Mouse (Mus musculus) midbrain, embryonic 16.5 days (tissue): ENCODE results near the gene Spcs1. TPM values are rescaled to one million over a fixed set of nuclear protein-coding genes. Genes with fewer than 3 reads are reported as not detected.

ENCODE experiments used
- ATAC-seq: fragments of 200-750 bp; cut with Nextera tagmentation; 2 replicates; pipeline ENCODE4 v1.8.0; 2017; ENCODE audit warnings: moderate TSS enrichment
- H3K27ac ChIP-seq: fragments of 300-500 bp; sonication (generic); 2 replicates; pipeline ENCODE4 v1.5.1; 2014; ENCODE audit warnings: mild to moderate bottlenecking, low read length, mixed read lengths
- H3K27me3 ChIP-seq: fragments of 300-500 bp; sonication (generic); 2 replicates; pipeline ENCODE4 v1.6.1; 2014; ENCODE audit warnings: low read depth, low read length, mixed read lengths; ENCODE audit not compliant: control insufficient read depth, insufficient read depth
- H3K36me3 ChIP-seq: fragments of 300-500 bp; sonication (generic); 2 replicates; pipeline ENCODE4 v1.6.1; 2014; ENCODE audit warnings: mild to moderate bottlenecking, low read length, moderate library complexity, mixed read lengths; ENCODE audit not compliant: control insufficient read depth, insufficient read depth
- H3K4me1 ChIP-seq: fragments of 300-500 bp; sonication (generic); 2 replicates; pipeline ENCODE4 v1.6.1; 2014; ENCODE audit warnings: mild to moderate bottlenecking, low read length, mixed read lengths; ENCODE audit not compliant: control insufficient read depth, insufficient read depth
- H3K4me2 ChIP-seq: fragments of 300-500 bp; sonication (generic); 2 replicates; pipeline ENCODE4 v1.6.1; 2014; ENCODE audit warnings: mild to moderate bottlenecking, low read length, mixed read lengths
- H3K4me3 ChIP-seq: fragments of 300-500 bp; sonication (generic); 2 replicates; pipeline ENCODE4 v1.5.1; 2014; ENCODE audit warnings: low read depth, mild to moderate bottlenecking, low read length, moderate library complexity, mixed read lengths
- H3K9ac ChIP-seq: fragments of 300-500 bp; sonication (generic); 2 replicates; pipeline ENCODE4 v1.6.1; 2014; ENCODE audit warnings: low read depth, low read length, mixed read lengths
- H3K9me3 ChIP-seq: fragments of 300-500 bp; sonication (generic); replicated peaks from 2 replicates; pipeline ENCODE4 v1.6.1; 2014; ENCODE audit warnings: mild to moderate bottlenecking, low read length, mixed read lengths; ENCODE audit not compliant: control insufficient read depth, poor library complexity, severe bottlenecking
- WGBS: fragments of 180-500 bp; shearing (Covaris S2); extraction: QIAGEN DNeasy Blood & Tissue Kit; methylation state at CpG from one replicate; pipeline ENCODE4 v1.1.7; 2014; 5-methylcytosine and 5-hydroxymethylcytosine counted together
- polyA plus RNA-seq: library from polyadenylated mRNA; unstranded; fragments of >200 nt; fragmentation: Nextera tagmentation; extraction: Ambion mirVana; gene quantifications from 2 replicates; pipeline ENCODE4 v1.2.1, GENCODE M21; 2015

The Spcs1 gene
- polyA plus RNA-seq, 1 experiment from 2014 or later = 337 TPM

GRCm38 (mm10) chr14:30974204-30974603, 27.3 kb downstream of the Spcs1 start:
- peaks cover 34% of the 10 kb centered on the region for H3K36me3 ChIP-seq
- no peaks in the 10 kb centered on the region for H3K27me3 ChIP-seq
- 41% methylated on average over 6 of the region's 6 CpGs for WGBS
- peak overlapping the region; percentile 18; the same call in 1 of the 2 replicates for H3K27ac ChIP-seq
- H3K4me3 ChIP-seq = no peak overlapping the region
- ATAC-seq = no peak
- H3K4me2 ChIP-seq = no peak overlapping the region
- no peak overlapping the region for H3K9ac ChIP-seq
- no peaks in the 10 kb centered on the region for H3K9me3 ChIP-seq
- H3K4me1 ChIP-seq = no peaks in the 10 kb centered on the region

DNA sequence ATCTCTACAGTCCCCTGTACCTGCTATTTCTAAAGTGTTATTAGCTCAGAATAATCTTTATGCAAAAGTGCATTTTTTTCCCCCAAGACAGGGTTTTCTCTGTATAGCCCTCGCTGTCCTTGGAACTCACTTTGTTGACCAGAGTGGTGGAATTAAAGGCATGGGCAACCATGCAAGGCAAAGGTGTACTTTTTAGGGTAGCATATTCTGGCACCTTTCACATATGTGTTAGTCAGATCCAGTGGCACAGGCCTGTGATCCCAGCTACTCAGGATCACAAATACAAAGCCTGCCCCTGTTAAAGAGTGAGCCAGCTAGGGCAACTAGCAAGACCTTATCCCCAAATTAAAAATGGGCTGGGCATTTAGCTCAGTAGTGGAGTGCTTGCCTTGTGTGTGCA, 41.1 kb downstream of the Spcs1 start:
- no peaks in the 10 kb centered on the region for H3K27me3 ChIP-seq
- no peak overlapping the region for H3K4me2 ChIP-seq
- H3K4me3 ChIP-seq = no peak overlapping the region
- no peaks in the 10 kb centered on the region for H3K9me3 ChIP-seq
- WGBS = 95% methylated on average over 1 of the region's 1 CpGs
- no peak overlapping the region for H3K27ac ChIP-seq
- peaks cover 17% of the 10 kb centered on the region; the same call in 1 of the 2 replicates for H3K36me3 ChIP-seq
- H3K9ac ChIP-seq = no peak overlapping the region
- ATAC-seq = no peak
- H3K4me1 ChIP-seq = no peaks in the 10 kb centered on the region

GRCm38 (mm10) chr14:30959031-30959430, 42.4 kb downstream of the Spcs1 start:
- WGBS = 96% methylated on average over 4 of the region's 4 CpGs
- Histone ChIP-seq H3K4me3 (no peak overlapping the region), H3K9me3 (no peaks in the 10 kb centered on the region), H3K9ac (no peak overlapping the region), H3K36me3 (peaks cover 20% of the 10 kb centered on the region; the same call in 1 of the 2 replicates), H3K27ac (no peak overlapping the region), H3K27me3 (no peaks in the 10 kb centered on the region), H3K4me2 (no peak overlapping the region), H3K4me1 (no peaks in the 10 kb centered on the region)
- ATAC-seq = no peak

- Histone ChIP-seq H3K36me3 (peaks cover 18% of the 10 kb centered on the region; the same call in 1 of the 2 replicates), H3K4me1 (no peaks in the 10 kb centered on the region), H3K27ac (no peak overlapping the region), H3K27me3 (no peaks in the 10 kb centered on the region), H3K4me2 (no peak overlapping the region), H3K4me3 (no peak overlapping the region), H3K9me3 (no peaks in the 10 kb centered on the region), H3K9ac (no peak overlapping the region)
- no peak for ATAC-seq
- 82% methylated on average over 2 of the region's 2 CpGs for WGBS
These were observed 43.0 kb downstream of the Spcs1 start for GRCm38 (mm10) chr14:30958517-30958916.

DNA sequence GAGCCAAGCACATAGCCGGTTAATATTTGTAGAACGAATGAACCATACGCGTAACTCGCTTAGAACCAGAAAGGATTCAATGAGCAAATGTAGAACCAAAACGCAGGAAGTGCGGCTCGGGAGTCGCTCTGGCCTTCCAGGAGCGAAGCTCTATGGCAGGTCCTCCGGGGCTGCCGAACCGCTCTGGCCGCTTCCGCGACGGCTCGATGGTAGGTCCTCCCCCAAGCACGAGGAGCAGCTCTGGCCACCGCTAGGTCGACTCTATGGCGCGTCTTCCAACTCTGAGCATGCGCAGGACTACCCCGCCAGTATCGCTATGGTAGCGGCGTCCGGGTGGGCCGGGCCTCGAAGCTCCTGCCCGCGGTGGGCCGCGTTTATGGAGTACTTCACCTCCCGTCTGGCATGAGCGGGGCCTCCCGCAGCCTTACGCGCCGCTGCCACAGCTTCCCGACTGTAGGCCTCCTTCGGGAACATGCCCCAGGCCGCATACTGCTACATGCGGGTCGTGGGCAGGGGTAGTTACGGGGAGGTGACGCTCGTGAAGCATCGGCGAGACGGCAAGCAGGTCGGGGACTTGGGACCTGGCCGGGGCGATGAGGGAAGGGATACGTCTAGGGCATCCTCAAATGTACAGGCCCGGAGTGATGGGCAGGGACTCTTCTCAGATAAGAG, 50.2 kb downstream of the Spcs1 start, which contains the start of gene Nek4:
TSS of gene Nek4 (plus strand) at position 224 of the 672 bp plus-strand sequence.
- peak within 1 kb of the TSS; percentile 85 for H3K27ac ChIP-seq
- WGBS = under 1% methylated on average over 57 of the region's 57 CpGs
- peak within 1 kb of the TSS; percentile 83 for H3K4me2 ChIP-seq
- H3K9ac ChIP-seq = peak within 1 kb of the TSS; percentile 92
- peak within 1 kb of the TSS; percentile 84 for H3K4me3 ChIP-seq
- no peaks in the 10 kb centered on the region for H3K9me3 ChIP-seq
- peaks cover 11% of the 10 kb centered on the region for H3K4me1 ChIP-seq
- H3K36me3 ChIP-seq = 0 out of 2 replicates have a peak, but pooled peaks cover 4% of the 10 kb centered on the region
- ATAC-seq = peak; percentile 99
- H3K27me3 ChIP-seq = no peaks in the 10 kb centered on the region

DNA sequence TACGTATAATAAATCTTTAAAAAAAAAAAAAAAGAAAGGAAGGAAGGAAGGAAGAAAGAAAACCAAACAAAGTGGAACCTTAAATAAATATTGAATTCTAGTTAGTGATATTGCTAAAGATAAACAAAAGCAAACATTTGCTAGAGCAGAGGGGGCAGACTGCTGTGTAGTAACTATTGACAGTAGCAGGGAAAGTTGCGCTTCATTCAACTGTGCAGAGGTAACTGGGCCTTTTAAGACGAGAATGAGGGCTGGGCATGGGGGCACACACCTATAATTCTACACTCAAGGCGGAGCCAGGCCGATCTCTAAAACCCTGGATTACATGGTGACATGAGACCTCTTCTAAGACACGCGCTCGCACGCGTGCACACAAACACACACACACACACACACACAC, 51.5 kb downstream of the Spcs1 start:
- Histone ChIP-seq H3K27me3 (no peaks in the 10 kb centered on the region; the same call in 1 of the 2 replicates), H3K4me2 (no peak overlapping the region), H3K9ac (no peak overlapping the region), H3K27ac (no peak overlapping the region), H3K4me1 (peaks cover 11% of the 10 kb centered on the region), H3K9me3 (no peaks in the 10 kb centered on the region), H3K36me3 (0 out of 2 replicates have a peak, but pooled peaks cover 4% of the 10 kb centered on the region), H3K4me3 (no peak overlapping the region)
- no peak for ATAC-seq
- WGBS = 97% methylated on average over 10 of the region's 10 CpGs

Other genes starting within 250 kb of the Spcs1 start
- gene Tmem110, start 176.1 kb downstream of the Spcs1 start, polyA plus RNA-seq = 22.3 and 22.9 TPM in 2 replicates
- 0.51 and 0.68 TPM in 2 replicates for gene Mustn1, start 122.5 kb downstream of the Spcs1 start, polyA plus RNA-seq
- gene Itih4, start 115.2 kb downstream of the Spcs1 start, polyA plus RNA-seq = not detected in 2 replicates
- 1.1 and 2.6 TPM in 2 replicates for gene Itih3, start 77.9 kb downstream of the Spcs1 start, polyA plus RNA-seq
- not detected in 2 replicates for gene Itih1, start 58.4 kb downstream of the Spcs1 start, polyA plus RNA-seq
- 18.5 and 20.0 TPM in 2 replicates for gene Nek4, start 50.3 kb downstream of the Spcs1 start, polyA plus RNA-seq
- 60.5 and 63.9 TPM in 2 replicates for gene Glt8d1, start 272 bp downstream of the Spcs1 start, polyA plus RNA-seq
- 118 and 128 TPM in 2 replicates for gene Pbrm1, start 17.5 kb upstream of the Spcs1 start, polyA plus RNA-seq
- gene Gnl3, start 17.5 kb upstream of the Spcs1 start, polyA plus RNA-seq = 46.4 and 49.3 TPM in 2 replicates
- gene Smim4, start 127.3 kb upstream of the Spcs1 start, polyA plus RNA-seq = 38.4 and 57.0 TPM in 2 replicates
- 170 and 199 TPM in 2 replicates for gene Nt5dc2, start 129.4 kb upstream of the Spcs1 start, polyA plus RNA-seq
- gene Stab1, start 167.0 kb upstream of the Spcs1 start, polyA plus RNA-seq = 11.2 and 15.4 TPM in 2 replicates
- gene Tnnc1, start 206.6 kb upstream of the Spcs1 start, polyA plus RNA-seq = 2.4 and 3.3 TPM in 2 replicates
- 354 and 388 TPM in 2 replicates for gene Nisch, start 215.3 kb upstream of the Spcs1 start, polyA plus RNA-seq
- 0.46 and 0.61 TPM in 2 replicates for gene Sema3g, start 216.2 kb upstream of the Spcs1 start, polyA plus RNA-seq
- gene Phf7, start 249.6 kb upstream of the Spcs1 start, polyA plus RNA-seq = 10.2 and 10.8 TPM in 2 replicates
- gene Bap1, start 249.8 kb upstream of the Spcs1 start, polyA plus RNA-seq = 116 and 125 TPM in 2 replicates